ENCODE assay signal across 8 mouse cellular contexts in genomic region chr12:40037876-40038463, GRCm38 (mm10). TPM values are rescaled to one million over a fixed set of nuclear protein-coding genes. Genes with fewer than 3 reads are reported as not detected.
A peak's percentile ranks its signal among the peaks of the same experiment; 100 is the strongest.
DNase-seq lines count a peak whose midpoint lies in the region; ATAC-seq and TF ChIP-seq lines count a peak whose summit lies in the region.

Gene Arl4a, minus strand, starts transcription at chr12:40038025.

- no peak for TF ChIP-seq CTCF in brain, embryonic 14.5 days (IDR thresholded peaks at IDR 0.05; ENCODE audit: borderline replicate concordance, extremely low read depth, insufficient read depth, insufficient read length)
- no peak for TF ChIP-seq CTCF in liver, adult 2 months (IDR thresholded peaks at IDR 0.05; ENCODE audit: low read depth, low read length)

- peaks cover 37% of the 10 kb centered on the region for H3K36me3 ChIP-seq in erythroblast, embryonic 14.5 days (ENCODE audit: control insufficient read depth)
- H3K36me3 ChIP-seq in heart, embryonic 12.5 days = no peaks in the 10 kb centered on the region
- no peaks in the 10 kb centered on the region for H3K36me3 ChIP-seq in kidney, embryonic 16.5 days (ENCODE audit: insufficient read depth, low read length)
- 0 out of 2 replicates have a peak, but pooled peaks cover 2% of the 10 kb centered on the region for H3K36me3 ChIP-seq in liver, adult 2 months (ENCODE audit: control insufficient read depth, insufficient read depth, low read length)

- no peaks in the 10 kb centered on the region for H3K9me3 ChIP-seq in erythroblast, embryonic 14.5 days (ENCODE audit: control insufficient read depth, low read length)
- no peaks in the 10 kb centered on the region for H3K9me3 ChIP-seq in heart, embryonic 12.5 days (replicated peaks)
- no peaks in the 10 kb centered on the region for H3K9me3 ChIP-seq in kidney, embryonic 16.5 days (ENCODE audit: low read length)

- H3K9ac ChIP-seq in heart, embryonic 12.5 days = peak within 1 kb of the TSS; percentile 89
- H3K9ac ChIP-seq in kidney, embryonic 16.5 days (replicated peaks; ENCODE audit: low read length) = peak within 1 kb of the TSS; percentile 84
- H3K9ac ChIP-seq in liver, adult 2 months (ENCODE audit: low read depth, low read length) = peak within 1 kb of the TSS; percentile 82

- peak; percentile 94 for DNase-seq in CD4-positive helper T cell, adult 2 months (ENCODE audit: low read depth, low spot score)
- peak; percentile 92 for DNase-seq in brain, embryonic 14.5 days (ENCODE audit: low read depth)
- DNase-seq in liver, adult 2 months (ENCODE audit: extremely low read depth, low read depth, low spot score) = peak; percentile 49
- peak; percentile 90 to 93 for DNase-seq in spleen, postnatal 36 days (ENCODE audit: low spot score in 2 of 2)

- under 1% methylated on average over 68 of the region's 68 CpGs for WGBS in heart, embryonic 12.5 days
- WGBS in kidney, embryonic 16.5 days = under 1% methylated on average over 51 of the region's 68 CpGs
- 2% methylated on average over 67 of the region's 68 CpGs for WGBS in liver, adult 2 months

- peak; percentile 92 for ATAC-seq in heart, embryonic 12.5 days (ENCODE audit: insufficient number of reproducible peaks, low FRiP score)
- ATAC-seq in kidney, embryonic 16.5 days (ENCODE audit: low FRiP score, low TSS enrichment) = peak; percentile 89
- ATAC-seq in monocyte, adult 5-6 weeks (replicated peaks; ENCODE audit: insufficient number of reproducible peaks, low FRiP score, low TSS enrichment, poor library complexity, severe bottlenecking) = peak; percentile 55

- peak; percentile 72 for TF ChIP-seq POLR2A in brain, embryonic 14.5 days (IDR thresholded peaks at IDR 0.05; ENCODE audit: borderline replicate concordance, extremely low read depth, insufficient read depth, insufficient read length, poor library complexity, severe bottlenecking)
- TF ChIP-seq POLR2A in liver, adult 2 months (IDR thresholded peaks at IDR 0.05; ENCODE audit: extremely low read depth, insufficient read depth, low read length) = no peak

- peaks cover 5% of the 10 kb centered on the region for H3K27me3 ChIP-seq in erythroblast, embryonic 14.5 days (ENCODE audit: control insufficient read depth)
- H3K27me3 ChIP-seq in heart, embryonic 12.5 days (replicated peaks) = no peaks in the 10 kb centered on the region
- no peaks in the 10 kb centered on the region for H3K27me3 ChIP-seq in kidney, embryonic 16.5 days (ENCODE audit: insufficient read depth, low read length)
- no peaks in the 10 kb centered on the region for H3K27me3 ChIP-seq in liver, adult 2 months (ENCODE audit: control insufficient read depth, insufficient read depth, low read length)

- peak within 1 kb of the TSS; percentile 68 for H3K4me2 ChIP-seq in heart, embryonic 12.5 days
- peak within 1 kb of the TSS; percentile 68 for H3K4me2 ChIP-seq in kidney, embryonic 16.5 days (replicated peaks; ENCODE audit: low read depth, low read length)

- H3K4me1 ChIP-seq in erythroblast, embryonic 14.5 days (ENCODE audit: control insufficient read depth) = peaks cover 36% of the 10 kb centered on the region
- H3K4me1 ChIP-seq in heart, embryonic 12.5 days (replicated peaks) = 0 out of 2 replicates have a peak, but pooled peaks cover 2% of the 10 kb centered on the region
- 0 out of 2 replicates have a peak, but pooled peaks cover 10% of the 10 kb centered on the region for H3K4me1 ChIP-seq in kidney, embryonic 16.5 days (ENCODE audit: insufficient read depth, low read length)
- H3K4me1 ChIP-seq in liver, adult 2 months (ENCODE audit: control insufficient read depth, insufficient read depth, low read length) = peaks cover 15% of the 10 kb centered on the region

- peaks cover 7% of the 10 kb centered on the region; the same call in 1 of the 2 replicates for H3K79me2 ChIP-seq in liver, adult 2 months (ENCODE audit: control insufficient read depth, insufficient read depth, low read length)

- peak within 1 kb of the TSS; percentile 93 for H3K27ac ChIP-seq in heart, embryonic 12.5 days (ENCODE audit: poor library complexity, severe bottlenecking)
- H3K27ac ChIP-seq in kidney, embryonic 16.5 days (ENCODE audit: low read length) = peak within 1 kb of the TSS; percentile 87
- H3K27ac ChIP-seq in liver, adult 2 months (replicated peaks; ENCODE audit: insufficient read depth, low read depth, low read length) = peak within 1 kb of the TSS; percentile 89

- peak within 1 kb of the TSS; percentile 98 for H3K4me3 ChIP-seq in erythroblast, embryonic 14.5 days (replicated peaks)
- peak within 1 kb of the TSS; percentile 88 for H3K4me3 ChIP-seq in heart, embryonic 12.5 days
- peak within 1 kb of the TSS; percentile 82 for H3K4me3 ChIP-seq in kidney, embryonic 16.5 days (ENCODE audit: low read length)
- H3K4me3 ChIP-seq in liver, adult 2 months (ENCODE audit: insufficient read depth, low read depth, low read length) = peak within 1 kb of the TSS; percentile 71

RNA-seq across cellular contexts. Expression of gene Arl4a, which starts in this region (rescaled TPM):
- 35.2 and 52.1 TPM in 2 replicates for polyA plus RNA-seq in brain, embryonic 14.5 days (2012; rRNA removed)
- 23.3 and 50.8 TPM in 2 replicates for polyA plus RNA-seq in erythroblast, embryonic 14.5 days (2012)
- 31.0 and 31.9 TPM in 2 replicates for polyA plus RNA-seq in heart, embryonic 12.5 days (2016; fragmentation: Nextera tagmentation; extraction: Ambion mirVana)
- polyA plus RNA-seq in kidney, embryonic 16.5 days (2015; fragmentation: Nextera tagmentation; extraction: Ambion mirVana) = 46.4 and 47.0 TPM in 2 replicates
- 12.4 and 16.9 TPM in 2 replicates for total RNA-seq in liver, adult 2 months (2014; rRNA removed)
- polyA plus RNA-seq in liver, adult 2 months (2012; rRNA removed) = 7.3 and 9.0 TPM in 2 replicates
- total RNA-seq in monocyte, adult 5-6 weeks (2017) = 19.2 to 34.1 TPM (median 30.3 TPM) in 3 replicates

Comparison
In these comparisons a context has a peak if more than half of its experiments do, and no peak if none do; other contexts are left out.
1. Peak in every context shown above with its lines: DNase-seq, ATAC-seq, H3K4me3 ChIP-seq and H3K27ac ChIP-seq.